Mouse (Mus musculus) thymus, adult 2 months (tissue): ENCODE data around the gene Apaf1. TPM values are rescaled to one million over a fixed set of nuclear protein-coding genes. Genes with fewer than 3 reads are reported as not detected.

Experiments used
- DNase-seq: peaks from one replicate; pipeline ENCODE4 v3.0.0; 2021
- H3K27ac ChIP-seq: fragments of 200-500 bp; 2 replicates; pipeline ENCODE4 v1.5.1; 2012; ENCODE audit warnings: low read length, control low read depth; ENCODE audit not compliant: control insufficient read depth, insufficient read depth
- H3K27me3 ChIP-seq: fragments of 200-500 bp; 2 replicates; pipeline ENCODE4 v1.6.1; 2012; ENCODE audit warnings: mild to moderate bottlenecking, low read length, moderate library complexity, mixed read lengths; ENCODE audit not compliant: control insufficient read depth, insufficient read depth
- H3K36me3 ChIP-seq: fragments of 200-500 bp; 2 replicates; pipeline ENCODE4 v1.6.1; 2012; ENCODE audit warnings: mild to moderate bottlenecking, low read length, moderate library complexity; ENCODE audit not compliant: control insufficient read depth, insufficient read depth
- H3K4me1 ChIP-seq: fragments of 200-500 bp; replicated peaks from 2 replicates; pipeline ENCODE4 v1.6.1; 2012; ENCODE audit warnings: low read length; ENCODE audit not compliant: control insufficient read depth, insufficient read depth
- H3K4me3 ChIP-seq: fragments of 200-500 bp; 2 replicates; pipeline ENCODE4 v1.5.1; 2012; ENCODE audit warnings: mild to moderate bottlenecking, low read length, control low read depth, moderate library complexity; ENCODE audit not compliant: control insufficient read depth, insufficient read depth
- CTCF ChIP-seq: fragments of 200-500 bp; IDR thresholded peaks from 2 replicates; pipeline ENCODE4 v1.5.1; 2012; ENCODE audit warnings: mild to moderate bottlenecking, control low read depth, low read length, moderate library complexity, borderline replicate concordance; ENCODE audit not compliant: control insufficient read depth, poor library complexity, insufficient read depth; ENCODE audit errors: extremely low read depth
- POLR2A ChIP-seq: fragments of 200-500 bp; IDR thresholded peaks from 2 replicates; pipeline ENCODE4 v1.6.1; 2012; ENCODE audit warnings: mild to moderate bottlenecking, low read length, control low read depth, moderate library complexity; ENCODE audit not compliant: control insufficient read depth, poor library complexity, insufficient read depth; ENCODE audit errors: extremely low read depth
- WGBS: fragments of 180-500 bp; shearing (Covaris S2); methylation state at CpG from one replicate; pipeline ENCODE4 v1.1.7; 2018; 5-methylcytosine and 5-hydroxymethylcytosine counted together
- polyA plus RNA-seq: library from polyadenylated mRNA; depleted of rRNA; stranded (reverse); fragments of >200 nt; gene quantifications from 2 replicates; pipeline ENCODE4 v1.2.3, GENCODE M21; 2012

Apaf1 gene
- polyA plus RNA-seq, 1 experiment = 18.1 TPM

DNA sequence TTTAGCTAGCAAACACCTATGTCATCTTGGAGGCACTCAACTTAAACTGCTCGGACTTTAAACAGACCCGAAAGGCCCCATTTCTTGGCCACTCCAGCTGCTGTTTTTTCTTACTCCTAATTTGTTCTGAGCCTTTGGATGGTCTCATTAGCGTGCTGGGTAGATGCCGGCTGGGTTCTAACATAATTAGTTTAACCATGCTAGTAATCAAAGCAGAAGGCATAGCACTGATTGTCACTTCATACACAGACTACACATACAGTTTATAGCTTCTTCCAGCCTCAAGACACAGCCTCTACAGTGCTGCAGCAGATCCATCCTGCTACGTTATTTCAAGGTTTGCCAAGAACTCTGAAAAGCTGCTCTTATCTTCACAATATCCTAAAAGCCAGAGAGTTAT lies 88.7 kb downstream of the Apaf1 start:
- H3K27me3 ChIP-seq = no peaks in the 10 kb centered on the region
- WGBS = 92% methylated on average over 5 of the region's 5 CpGs
- no peak overlapping the region for H3K4me3 ChIP-seq
- no peak for DNase-seq
- no peak overlapping the region for H3K27ac ChIP-seq
- no peak for TF ChIP-seq CTCF
- no peak for TF ChIP-seq POLR2A
- peaks cover 25% of the 10 kb centered on the region for H3K36me3 ChIP-seq
- no peaks in the 10 kb centered on the region for H3K4me1 ChIP-seq

DNA sequence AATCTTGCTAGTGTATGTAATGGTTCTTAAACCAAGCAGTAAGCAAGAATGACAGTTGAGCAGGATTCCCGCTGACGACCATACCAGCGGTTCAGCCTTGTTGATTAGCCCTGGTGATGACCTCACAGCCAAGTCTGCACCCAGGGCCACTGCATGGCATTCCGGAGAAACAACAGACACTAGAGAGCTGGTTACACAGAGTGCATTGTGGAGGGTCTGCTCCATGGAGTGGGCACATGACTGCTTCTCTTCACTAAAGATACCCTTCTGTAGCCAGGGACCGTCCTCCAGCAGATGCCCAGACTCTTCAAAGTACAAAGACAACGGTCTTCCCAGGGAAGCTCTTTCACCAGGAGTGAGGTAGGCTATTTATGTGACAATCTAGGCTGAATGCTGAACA lies 90.3 kb downstream of the Apaf1 start:
- Histone ChIP-seq H3K4me3 (no peak overlapping the region), H3K27me3 (no peaks in the 10 kb centered on the region), H3K27ac (no peak overlapping the region), H3K4me1 (no peaks in the 10 kb centered on the region), H3K36me3 (peaks cover 25% of the 10 kb centered on the region)
- 98% methylated on average over 6 of the region's 6 CpGs for WGBS
- TF ChIP-seq CTCF (no peak), POLR2A (no peak)
- DNase-seq = no peak

GRCm38 (mm10) chr10:90990340-90990739 lies 92.2 kb downstream of the Apaf1 start:
- Histone ChIP-seq H3K4me3 (no peak overlapping the region), H3K27ac (no peak overlapping the region), H3K27me3 (no peaks in the 10 kb centered on the region), H3K4me1 (no peaks in the 10 kb centered on the region), H3K36me3 (peaks cover 18% of the 10 kb centered on the region)
- DNase-seq = no peak
- TF ChIP-seq POLR2A (no peak), CTCF (no peak)
- WGBS = 88% methylated on average over 6 of the region's 6 CpGs

GRCm38 (mm10) chr10:90983046-90983445 lies 99.5 kb downstream of the Apaf1 start:
- Histone ChIP-seq H3K4me1 (no peaks in the 10 kb centered on the region), H3K27ac (no peak overlapping the region), H3K4me3 (no peak overlapping the region), H3K27me3 (no peaks in the 10 kb centered on the region), H3K36me3 (no peaks in the 10 kb centered on the region)
- WGBS = 38% methylated on average over 8 of the region's 8 CpGs
- no peak for DNase-seq
- TF ChIP-seq CTCF (no peak), POLR2A (no peak)

- no peaks in the 10 kb centered on the region for H3K36me3 ChIP-seq
- H3K4me3 ChIP-seq = no peak overlapping the region
- H3K4me1 ChIP-seq = no peaks in the 10 kb centered on the region
- H3K27me3 ChIP-seq = no peaks in the 10 kb centered on the region
- no peak overlapping the region for H3K27ac ChIP-seq
- DNase-seq = no peak
- 68% methylated on average over 4 of the region's 4 CpGs for WGBS
- no peak for TF ChIP-seq POLR2A
- TF ChIP-seq CTCF = no peak
Measured at GRCm38 (mm10) chr10:90981811-90982210, 100.8 kb downstream of the Apaf1 start.

DNA sequence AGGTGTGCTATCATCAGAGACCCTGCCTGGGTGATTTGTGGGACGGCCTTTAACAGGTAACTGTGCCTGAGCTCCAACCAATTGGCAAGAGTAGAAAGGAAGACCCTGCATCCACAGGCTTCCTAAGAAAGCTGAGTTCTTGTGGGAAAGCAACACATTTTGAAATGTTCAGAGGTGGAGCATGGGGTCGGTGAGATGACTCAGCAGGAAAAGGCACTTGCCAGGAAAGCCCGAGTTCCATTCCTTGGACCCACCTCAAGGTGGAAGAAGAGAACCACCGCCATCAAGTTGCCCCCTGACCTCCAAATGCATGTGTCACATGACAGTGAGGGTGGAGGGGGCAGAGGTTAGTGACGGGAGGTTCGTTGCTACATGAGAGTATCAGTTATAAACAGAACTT lies 108.1 kb downstream of the Apaf1 start:
- peaks cover 4% of the 10 kb centered on the region; the same call in 1 of the 2 replicates for H3K4me1 ChIP-seq
- no peak for DNase-seq

GRCm38 (mm10) chr10:90974084-90974483 lies 108.5 kb downstream of the Apaf1 start:
- no peaks in the 10 kb centered on the region for H3K36me3 ChIP-seq
- whole genome bisulfite sequencing = 71% methylated on average over 2 of the region's 2 CpGs
- no peak overlapping the region for H3K27ac ChIP-seq
- no peak for DNase-seq
- peaks cover 10% of the 10 kb centered on the region for H3K27me3 ChIP-seq
- no peak overlapping the region for H3K4me3 ChIP-seq
- peaks cover 6% of the 10 kb centered on the region; the same call in 1 of the 2 replicates for H3K4me1 ChIP-seq
- TF ChIP-seq POLR2A = no peak

More for the DNA sequence above, 108.1 kb downstream of the Apaf1 start:
- WGBS = 68% methylated on average over 6 of the region's 6 CpGs
- Histone ChIP-seq H3K27ac (no peak overlapping the region), H3K36me3 (no peaks in the 10 kb centered on the region), H3K27me3 (peaks cover 5% of the 10 kb centered on the region), H3K4me3 (no peak overlapping the region)
- TF ChIP-seq POLR2A = no peak
- TF ChIP-seq CTCF = no peak
